Mouse (Mus musculus) hindbrain, embryonic 12.5 days (tissue): Measurements from ENCODE around the gene Pdlim5. TPM values are rescaled to one million over a fixed set of nuclear protein-coding genes. Genes with fewer than 3 reads are reported as not detected.

Source experiments
- ATAC-seq: fragments of 200-750 bp; cut with Nextera tagmentation; 2 replicates; pipeline ENCODE4 v1.8.0; 2017; ENCODE audit warnings: moderate TSS enrichment; ENCODE audit not compliant: low FRiP score
- H3K27ac ChIP-seq: fragments of 300-500 bp; sonication (generic); 2 replicates; pipeline ENCODE4 v1.5.1; 2016; ENCODE audit warnings: mild to moderate bottlenecking
- H3K27me3 ChIP-seq: fragments of 300-500 bp; sonication (generic); 2 replicates; pipeline ENCODE4 v1.6.1; 2016; ENCODE audit warnings: mild to moderate bottlenecking
- H3K36me3 ChIP-seq: fragments of 300-500 bp; sonication (generic); 2 replicates; pipeline ENCODE4 v1.6.1; 2016; ENCODE audit warnings: mild to moderate bottlenecking
- H3K4me1 ChIP-seq: fragments of 300-500 bp; sonication (generic); 2 replicates; pipeline ENCODE4 v1.6.1; 2016
- H3K4me2 ChIP-seq: fragments of 300-500 bp; sonication (generic); replicated peaks from 2 replicates; pipeline ENCODE4 v1.6.1; 2016; ENCODE audit warnings: mild to moderate bottlenecking
- H3K4me3 ChIP-seq: fragments of 300-500 bp; sonication (generic); 2 replicates; pipeline ENCODE4 v1.5.1; 2016; ENCODE audit warnings: mild to moderate bottlenecking
- H3K9ac ChIP-seq: fragments of 300-500 bp; sonication (generic); 2 replicates; pipeline ENCODE4 v1.6.1; 2016; ENCODE audit warnings: mild to moderate bottlenecking, moderate library complexity
- H3K9me3 ChIP-seq: fragments of 300-500 bp; sonication (generic); replicated peaks from 2 replicates; pipeline ENCODE4 v1.6.1; 2016; ENCODE audit warnings: mild to moderate bottlenecking
- WGBS: fragments of 180-500 bp; shearing (Covaris S2); methylation state at CpG from one replicate; pipeline ENCODE4 v1.1.7; 2016; 5-methylcytosine and 5-hydroxymethylcytosine counted together
- polyA plus RNA-seq: library from polyadenylated mRNA; unstranded; fragments of >200 nt; fragmentation: Nextera tagmentation; extraction: Ambion mirVana; gene quantifications from 2 replicates; pipeline ENCODE4 v1.2.1, GENCODE M21; 2016

The Pdlim5 gene
- polyA plus RNA-seq, 1 experiment from 2014 or later: 20.2 TPM

- WGBS: 80% methylated on average over 3 of the region's 3 CpGs
- Histone ChIP-seq H3K27ac (no peak overlapping the region), H3K36me3 (no peaks in the 10 kb centered on the region)
Observed at GRCm38 (mm10) chr3:142330425-142330824, 65.1 kb downstream of the Pdlim5 start.

GRCm38 (mm10) chr3:142323592-142323991 is 71.9 kb downstream of the Pdlim5 start:
- Histone ChIP-seq H3K27me3 (no peaks in the 10 kb centered on the region), H3K4me1 (0 out of 2 replicates have a peak, but pooled peaks cover 2% of the 10 kb centered on the region), H3K9ac (no peak overlapping the region), H3K9me3 (no peaks in the 10 kb centered on the region), H3K4me3 (no peak overlapping the region), H3K4me2 (no peak overlapping the region), H3K36me3 (no peaks in the 10 kb centered on the region), H3K27ac (no peak overlapping the region)
- ATAC-seq: no peak
- 83% methylated on average over 6 of the region's 6 CpGs for WGBS

More at GRCm38 (mm10) chr3:142330425-142330824, 65.1 kb downstream of the Pdlim5 start:
- H3K4me1 ChIP-seq: no peaks in the 10 kb centered on the region
- H3K9me3 ChIP-seq: no peaks in the 10 kb centered on the region
- no peak overlapping the region for H3K9ac ChIP-seq
- no peaks in the 10 kb centered on the region for H3K27me3 ChIP-seq
- ATAC-seq: no peak
- H3K4me2 ChIP-seq: no peak overlapping the region
- H3K4me3 ChIP-seq: no peak overlapping the region

GRCm38 (mm10) chr3:142321930-142322329 is 73.6 kb downstream of the Pdlim5 start:
- Histone ChIP-seq H3K4me3 (no peak overlapping the region), H3K27me3 (no peaks in the 10 kb centered on the region), H3K4me2 (no peak overlapping the region), H3K9ac (no peak overlapping the region), H3K4me1 (0 out of 2 replicates have a peak, but pooled peaks cover 2% of the 10 kb centered on the region), H3K27ac (no peak overlapping the region), H3K9me3 (no peaks in the 10 kb centered on the region), H3K36me3 (no peaks in the 10 kb centered on the region)
- 71% methylated on average over 6 of the region's 6 CpGs for WGBS
- ATAC-seq: no peak

- Histone ChIP-seq H3K4me2 (no peak overlapping the region), H3K9me3 (no peaks in the 10 kb centered on the region), H3K4me1 (0 out of 2 replicates have a peak, but pooled peaks cover 2% of the 10 kb centered on the region), H3K4me3 (no peak overlapping the region), H3K9ac (no peak overlapping the region), H3K27me3 (no peaks in the 10 kb centered on the region), H3K36me3 (no peaks in the 10 kb centered on the region), H3K27ac (peak overlapping the region; percentile 52; the same call in 1 of the 2 replicates)
- WGBS: 8% methylated on average over 2 of the region's 2 CpGs
- ATAC-seq: peak; percentile 95
Observed at GRCm38 (mm10) chr3:142318147-142318546, 77.3 kb downstream of the Pdlim5 start.

- Histone ChIP-seq H3K4me3 (no peak overlapping the region), H3K27me3 (no peaks in the 10 kb centered on the region), H3K4me1 (no peaks in the 10 kb centered on the region), H3K4me2 (no peak overlapping the region), H3K36me3 (no peaks in the 10 kb centered on the region), H3K9me3 (no peaks in the 10 kb centered on the region), H3K9ac (no peak overlapping the region), H3K27ac (no peak overlapping the region)
- peak; percentile 53 for ATAC-seq
- 45% methylated on average over 2 of the region's 2 CpGs for WGBS
Observed at GRCm38 (mm10) chr3:142316138-142316740, 79.3 kb downstream of the Pdlim5 start.

GRCm38 (mm10) chr3:142311075-142311474 is 84.4 kb downstream of the Pdlim5 start:
- no peak overlapping the region for H3K4me3 ChIP-seq
- no peaks in the 10 kb centered on the region for H3K27me3 ChIP-seq
- H3K36me3 ChIP-seq: no peaks in the 10 kb centered on the region
- WGBS: 49% methylated on average over 2 of the region's 2 CpGs
- no peaks in the 10 kb centered on the region for H3K9me3 ChIP-seq
- H3K9ac ChIP-seq: no peak overlapping the region
- H3K27ac ChIP-seq: no peak overlapping the region
- H3K4me1 ChIP-seq: peaks cover 4% of the 10 kb centered on the region; the same call in 1 of the 2 replicates
- no peak overlapping the region for H3K4me2 ChIP-seq
- ATAC-seq: peak; percentile 52; the same call in 1 of the 2 replicates

GRCm38 (mm10) chr3:142310446-142310845 is 85.0 kb downstream of the Pdlim5 start:
- H3K27me3 ChIP-seq: no peaks in the 10 kb centered on the region
- H3K4me3 ChIP-seq: no peak overlapping the region
- ATAC-seq: peak; percentile 67
- no peaks in the 10 kb centered on the region for H3K9me3 ChIP-seq
- H3K36me3 ChIP-seq: no peaks in the 10 kb centered on the region
- H3K4me2 ChIP-seq: no peak overlapping the region
- H3K4me1 ChIP-seq: peaks cover 4% of the 10 kb centered on the region; the same call in 1 of the 2 replicates
- no peak overlapping the region for H3K9ac ChIP-seq
- no peak overlapping the region for H3K27ac ChIP-seq
- WGBS: 37% methylated on average over 2 of the region's 2 CpGs

GRCm38 (mm10) chr3:142295287-142295676 is 100.2 kb downstream of the Pdlim5 start:
- H3K36me3 ChIP-seq: no peaks in the 10 kb centered on the region
- no peak overlapping the region for H3K4me3 ChIP-seq
- no peaks in the 10 kb centered on the region for H3K4me1 ChIP-seq
- no peak for ATAC-seq
- no peak overlapping the region for H3K27ac ChIP-seq
- H3K9ac ChIP-seq: no peak overlapping the region
- H3K27me3 ChIP-seq: no peaks in the 10 kb centered on the region
- H3K4me2 ChIP-seq: no peak overlapping the region
- H3K9me3 ChIP-seq: no peaks in the 10 kb centered on the region
- 88% methylated on average over 7 of the region's 7 CpGs for WGBS

GRCm38 (mm10) chr3:142294616-142295286 is 100.7 kb downstream of the Pdlim5 start:
- no peaks in the 10 kb centered on the region for H3K27me3 ChIP-seq
- H3K4me1 ChIP-seq: no peaks in the 10 kb centered on the region
- no peaks in the 10 kb centered on the region for H3K36me3 ChIP-seq
- no peaks in the 10 kb centered on the region for H3K9me3 ChIP-seq
- H3K27ac ChIP-seq: no peak overlapping the region
- no peak overlapping the region for H3K9ac ChIP-seq
- ATAC-seq: peak; percentile 73
- H3K4me2 ChIP-seq: no peak overlapping the region
- WGBS: 30% methylated on average over 7 of the region's 7 CpGs
- H3K4me3 ChIP-seq: no peak overlapping the region

- Histone ChIP-seq H3K4me2 (no peak overlapping the region), H3K4me1 (no peaks in the 10 kb centered on the region), H3K27me3 (no peaks in the 10 kb centered on the region), H3K36me3 (no peaks in the 10 kb centered on the region), H3K9me3 (no peaks in the 10 kb centered on the region), H3K9ac (no peak overlapping the region), H3K27ac (no peak overlapping the region), H3K4me3 (no peak overlapping the region)
- WGBS: 83% methylated on average over 7 of the region's 7 CpGs
- ATAC-seq: no peak
Observed at GRCm38 (mm10) chr3:142293561-142293960, 101.9 kb downstream of the Pdlim5 start.

GRCm38 (mm10) chr3:142282706-142283105 is 112.8 kb downstream of the Pdlim5 start:
- Histone ChIP-seq H3K27ac (no peak overlapping the region), H3K27me3 (no peaks in the 10 kb centered on the region), H3K36me3 (no peaks in the 10 kb centered on the region), H3K4me3 (no peak overlapping the region), H3K9ac (no peak overlapping the region), H3K4me2 (no peak overlapping the region), H3K4me1 (no peaks in the 10 kb centered on the region), H3K9me3 (no peaks in the 10 kb centered on the region)
- 58% methylated on average over 9 of the region's 9 CpGs for WGBS
- ATAC-seq: peak; percentile 48; the same call in 1 of the 2 replicates

- no peaks in the 10 kb centered on the region for H3K9me3 ChIP-seq
- no peaks in the 10 kb centered on the region for H3K4me1 ChIP-seq
- no peak overlapping the region for H3K9ac ChIP-seq
- no peak overlapping the region for H3K4me2 ChIP-seq
- no peak overlapping the region for H3K27ac ChIP-seq
- no peak for ATAC-seq
- WGBS: 84% methylated on average over 7 of the region's 7 CpGs
- H3K4me3 ChIP-seq: no peak overlapping the region
- no peaks in the 10 kb centered on the region for H3K36me3 ChIP-seq
- no peaks in the 10 kb centered on the region for H3K27me3 ChIP-seq
Observed at GRCm38 (mm10) chr3:142281656-142282055, 113.8 kb downstream of the Pdlim5 start.

GRCm38 (mm10) chr3:142281093-142281445 is 114.4 kb downstream of the Pdlim5 start:
- peak; percentile 29; the same call in 1 of the 2 replicates for ATAC-seq
- 61% methylated on average over 1 of the region's 1 CpGs for WGBS

More at GRCm38 (mm10) chr3:142281093-142281445, 114.4 kb downstream of the Pdlim5 start:
- Histone ChIP-seq H3K4me1 (no peaks in the 10 kb centered on the region), H3K9ac (no peak overlapping the region), H3K27me3 (no peaks in the 10 kb centered on the region), H3K4me2 (no peak overlapping the region), H3K36me3 (no peaks in the 10 kb centered on the region), H3K4me3 (no peak overlapping the region), H3K9me3 (no peaks in the 10 kb centered on the region), H3K27ac (no peak overlapping the region)
